ENCODE assay signal across 8 mouse cellular contexts in the genomic region with DNA sequence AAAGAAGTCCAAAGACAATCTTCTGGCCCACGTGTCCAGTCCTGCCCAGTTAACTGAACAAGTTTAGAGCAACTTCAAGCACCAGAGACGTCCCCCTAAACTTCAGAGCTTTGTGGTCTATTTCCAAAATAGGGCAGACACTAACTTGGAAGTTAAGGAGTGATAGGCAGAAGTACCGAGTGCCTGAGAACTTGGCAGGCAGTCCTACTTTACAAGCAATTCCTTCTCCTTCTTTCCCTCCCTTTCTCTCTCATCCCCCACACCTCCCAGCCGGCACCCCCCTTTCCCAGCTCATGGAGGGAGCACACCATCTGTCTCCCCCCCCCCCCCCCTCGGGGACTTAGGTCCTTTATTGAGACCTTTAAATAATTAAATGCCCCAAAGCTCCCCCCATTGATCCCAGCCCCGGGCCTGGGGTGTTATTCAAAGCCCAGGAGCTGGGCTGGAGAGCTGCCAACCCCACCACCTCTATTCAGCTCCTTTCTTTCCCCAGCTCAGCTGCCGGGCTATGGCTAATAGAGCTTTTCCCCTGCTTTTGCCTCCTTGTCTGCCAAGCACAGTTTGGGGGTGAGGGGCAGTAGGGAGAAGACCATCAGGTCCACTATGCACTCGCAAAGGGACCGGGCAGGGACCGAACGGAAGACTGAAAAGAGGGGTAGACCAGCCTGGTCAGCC. TPM values are rescaled to one million over a fixed set of nuclear protein-coding genes. Genes with fewer than 3 reads are reported as not detected.
DNase-seq lines count a peak whose midpoint lies in the region; ATAC-seq and TF ChIP-seq lines count a peak whose summit lies in the region.

No protein-coding gene starts in this region.

- H3K27ac ChIP-seq in brown adipose tissue, adult 24 weeks (replicated peaks; ENCODE audit: low read depth, low read length), result peak overlapping the region; percentile 90
- peak overlapping the region; percentile 71 for H3K27ac ChIP-seq in forebrain, postnatal 0 days (ENCODE audit: low read depth, low read length)
- peak overlapping the region; percentile 82 for H3K27ac ChIP-seq in liver, embryonic 13.5 days
- peak overlapping the region; percentile 29 for H3K27ac ChIP-seq in testis, adult 2 months (ENCODE audit: control insufficient read depth, insufficient read depth, low read depth, low read length)

- no peak for TF ChIP-seq POLR2A in testis, adult 2 months (IDR thresholded peaks at IDR 0.05; ENCODE audit: control insufficient read depth, low read depth, low read length)

- peak overlapping the region; percentile 35; the same call in 1 of the 2 replicates for H3K4me3 ChIP-seq in brown adipose tissue, adult 24 weeks (ENCODE audit: insufficient read depth, low read depth, low read length)
- H3K4me3 ChIP-seq in forebrain, postnatal 0 days (ENCODE audit: low read depth, low read length), result no peak overlapping the region
- peak overlapping the region; percentile 24 for H3K4me3 ChIP-seq in liver, embryonic 13.5 days (replicated peaks)
- H3K4me3 ChIP-seq in testis, adult 2 months (ENCODE audit: control insufficient read depth, low read depth, low read length), result peak overlapping the region; percentile 42

- DNase-seq in layer of hippocampus, postnatal 14 days (ENCODE audit: low spot score in 2 of 2), result peak; percentile 40 to 54
- DNase-seq in layer of hippocampus, adult 9-10 months (ENCODE audit: low spot score), result no peak
- peak; percentile 79 for DNase-seq in forebrain, postnatal 0 days
- DNase-seq in liver, embryonic 13.5 days, result no peak
- no peak for DNase-seq in adrenal gland, adult 8-10 months

- peak; percentile 45 for ATAC-seq in forebrain, postnatal 0 days
- ATAC-seq in liver, embryonic 13.5 days (ENCODE audit: low read depth), result no peak
- ATAC-seq in frontal cortex, adult (ENCODE audit: low TSS enrichment), result no peak

- H3K4me1 ChIP-seq in brown adipose tissue, adult 24 weeks (ENCODE audit: control insufficient read depth, insufficient read depth, insufficient read length, low read length), result peaks cover 59% of the 10 kb centered on the region
- H3K4me1 ChIP-seq in forebrain, postnatal 0 days (ENCODE audit: insufficient read depth), result peaks cover 20% of the 10 kb centered on the region
- peaks cover 94% of the 10 kb centered on the region for H3K4me1 ChIP-seq in liver, embryonic 13.5 days (replicated peaks)
- peaks cover 28% of the 10 kb centered on the region for H3K4me1 ChIP-seq in testis, adult 2 months (ENCODE audit: control insufficient read depth, insufficient read depth, low read length)

- no peaks in the 10 kb centered on the region for H3K27me3 ChIP-seq in forebrain, postnatal 0 days (ENCODE audit: insufficient read depth, low read length)
- H3K27me3 ChIP-seq in liver, embryonic 13.5 days, result peaks cover 67% of the 10 kb centered on the region
- no peaks in the 10 kb centered on the region for H3K27me3 ChIP-seq in testis, adult 2 months (ENCODE audit: control insufficient read depth, insufficient read depth, low read length)

- H3K9ac ChIP-seq in forebrain, postnatal 0 days, result peak overlapping the region; percentile 15; the same call in 1 of the 2 replicates
- peak overlapping the region; percentile 61 for H3K9ac ChIP-seq in liver, embryonic 13.5 days

- no peak for TF ChIP-seq CTCF in forebrain, postnatal 0 days (IDR thresholded peaks at IDR 0.05; ENCODE audit: low read depth)
- no peak for TF ChIP-seq CTCF in testis, adult 2 months (IDR thresholded peaks at IDR 0.05; ENCODE audit: control insufficient read depth, insufficient read depth, insufficient replicate concordance, low read depth, low read length)

- H3K4me2 ChIP-seq in forebrain, postnatal 0 days (ENCODE audit: low read depth), result peak overlapping the region; percentile 25
- peak overlapping the region; percentile 62 for H3K4me2 ChIP-seq in liver, embryonic 13.5 days

- no peaks in the 10 kb centered on the region for H3K9me3 ChIP-seq in forebrain, postnatal 0 days (ENCODE audit: low read length)
- H3K9me3 ChIP-seq in liver, embryonic 13.5 days (replicated peaks), result no peaks in the 10 kb centered on the region

- 4% methylated on average over 11 of the region's 11 CpGs for WGBS in forebrain, postnatal 0 days
- 29% methylated on average over 11 of the region's 11 CpGs for WGBS in liver, embryonic 13.5 days (ENCODE audit: insufficient replicate concordance)

- no peaks in the 10 kb centered on the region for H3K36me3 ChIP-seq in forebrain, postnatal 0 days (ENCODE audit: insufficient read depth)
- H3K36me3 ChIP-seq in liver, embryonic 13.5 days, result no peaks in the 10 kb centered on the region
- no peaks in the 10 kb centered on the region for H3K36me3 ChIP-seq in testis, adult 2 months (ENCODE audit: control insufficient read depth, insufficient read depth, low read length)

RNA-seq across cellular contexts. Expression of a gene that starts 16.4 kb away (rescaled TPM):
- total RNA-seq in layer of hippocampus, postnatal 14 days (2021), result 10 to 100 TPM; 14.1 to 19.2 TPM
- polyA plus RNA-seq in brown adipose tissue, adult 24 weeks (2012; ENCODE audit: insufficient read depth, insufficient read length, missing spikeins), result 16.6 and 53.4 TPM in 2 replicates
- total RNA-seq in forebrain, postnatal 0 days (2014; rRNA removed), result 9.2 and 11.9 TPM in 2 replicates
- polyA plus RNA-seq in forebrain, postnatal 0 days (2015; fragmentation: Nextera tagmentation; extraction: Ambion mirVana), result 10.1 and 12.0 TPM in 2 replicates
- 79.6 and 89.1 TPM in 2 replicates for polyA plus RNA-seq in liver, embryonic 13.5 days (2015; fragmentation: Nextera tagmentation; extraction: Ambion mirVana)
- polyA plus RNA-seq in testis, adult 2 months (2012; rRNA removed), result 2.9 and 4.1 TPM in 2 replicates
- 10 to 100 TPM; 28.1 to 56.5 (median 50.6) TPM for total RNA-seq in adrenal gland, adult 8-10 months (2022)

RNA-seq across cellular contexts. Expression of a gene that starts 25.5 kb away (rescaled TPM):
- total RNA-seq in layer of hippocampus, postnatal 14 days (2021), result 1 to 10 TPM; 3.3 to 4.5 TPM
- polyA plus RNA-seq in brown adipose tissue, adult 24 weeks (2012; ENCODE audit: insufficient read depth, insufficient read length, missing spikeins), result 0.38 and 0.55 TPM in 2 replicates
- total RNA-seq in forebrain, postnatal 0 days (2014; rRNA removed), result 7.0 and 14.2 TPM in 2 replicates
- polyA plus RNA-seq in forebrain, postnatal 0 days (2015; fragmentation: Nextera tagmentation; extraction: Ambion mirVana), result 14.7 and 19.6 TPM in 2 replicates
- polyA plus RNA-seq in liver, embryonic 13.5 days (2015; fragmentation: Nextera tagmentation; extraction: Ambion mirVana), result 2.2 and 2.5 TPM in 2 replicates
- polyA plus RNA-seq in testis, adult 2 months (2012; rRNA removed), result 3.6 and 5.1 TPM in 2 replicates
- 10 to 100 TPM in 1 of 4 experiments, 1 to 10 TPM in 3; 6.9 to 10.7 (median 7.7) TPM for total RNA-seq in adrenal gland, adult 8-10 months (2022)

RNA-seq across cellular contexts. Expression of a gene that starts 48.5 kb away (rescaled TPM):
- total RNA-seq in layer of hippocampus, postnatal 14 days (2021), result under 1 TPM in 1 of 2 experiments, not detected in 1; 0.39 TPM
- polyA plus RNA-seq in brown adipose tissue, adult 24 weeks (2012; ENCODE audit: insufficient read depth, insufficient read length, missing spikeins), result not detected in 2 replicates
- 0.19 and 0.46 TPM in 2 replicates for total RNA-seq in forebrain, postnatal 0 days (2014; rRNA removed)
- polyA plus RNA-seq in forebrain, postnatal 0 days (2015; fragmentation: Nextera tagmentation; extraction: Ambion mirVana), result 0.30 and 0.41 TPM in 2 replicates
- 0.08 and 0.12 TPM in 2 replicates for polyA plus RNA-seq in liver, embryonic 13.5 days (2015; fragmentation: Nextera tagmentation; extraction: Ambion mirVana)
- polyA plus RNA-seq in testis, adult 2 months (2012; rRNA removed), result 8.7 and 10.4 TPM in 2 replicates
- total RNA-seq in adrenal gland, adult 8-10 months (2022), result under 1 TPM in 1 of 4 experiments, not detected in 3; 0.28 TPM

Comparison
In these comparisons a context has a peak if more than half of its experiments do, and no peak if none do; other contexts are left out.
1. DNase-seq: peak in layer of hippocampus, postnatal 14 days (2 of 2) and forebrain, postnatal 0 days (single experiment); none in layer of hippocampus, adult 9-10 months (single experiment), liver, embryonic 13.5 days (single experiment) and adrenal gland, adult 8-10 months (single experiment).
2. H3K27ac ChIP-seq: peak in every context shown above with its lines; median percentile 90 in brown adipose tissue, adult 24 weeks; 82 in liver, embryonic 13.5 days; 71 in forebrain, postnatal 0 days; 29 in testis, adult 2 months.